9 mouse cellular contexts compared by ENCODE assay signal in the genomic region with DNA sequence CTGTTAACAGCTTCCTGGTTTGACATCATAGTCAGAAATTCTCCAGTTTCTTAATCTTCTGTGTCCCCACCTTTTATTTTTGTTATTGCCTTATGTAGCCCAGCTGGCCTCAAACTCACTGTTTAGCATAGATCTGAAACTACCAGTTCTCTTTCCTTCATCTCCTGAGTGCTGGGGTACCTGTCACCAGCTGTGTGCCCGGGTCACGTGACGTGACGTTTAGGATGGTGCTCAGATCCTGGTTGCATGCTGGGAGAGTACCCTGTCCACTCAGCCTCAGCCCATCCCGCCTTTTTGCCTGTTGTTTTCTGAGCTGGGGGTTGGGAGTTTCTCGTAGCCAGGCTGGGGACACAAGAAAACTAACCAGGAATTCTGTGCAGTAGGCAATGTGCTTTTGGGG. TPM values are rescaled to one million over a fixed set of nuclear protein-coding genes. Genes with fewer than 3 reads are reported as not detected.
DNase-seq lines count a peak whose midpoint lies in the region; ATAC-seq and TF ChIP-seq lines count a peak whose summit lies in the region.
"Had no signal": no experiment of that assay in that cellular context is flagged by ENCODE, and none has a peak within 500 bp of the region (broad histone marks: within the 10 kb centered on the region; RNA-seq: fewer than 3 reads in every experiment).

No protein-coding gene starts in this region.

- H3K4me3 ChIP-seq in hindbrain, embryonic 10.5 days: no peak overlapping the region; the same call in 1 of the 2 replicates
- no peak overlapping the region for H3K4me3 ChIP-seq in hindbrain, embryonic 11.5 days (ENCODE audit: low read depth, low read length)
- H3K4me3 ChIP-seq in bone marrow, adult 2 months (replicated peaks; ENCODE audit: control insufficient read depth, low read depth, low read length): no peak overlapping the region
- no peak overlapping the region for H3K4me3 ChIP-seq in liver, embryonic 16.5 days (ENCODE audit: low read depth, low read length)
- H3K4me3 ChIP-seq in forebrain, embryonic 15.5 days: no peak overlapping the region

- H3K36me3 ChIP-seq in hindbrain, embryonic 10.5 days: peaks cover 20% of the 10 kb centered on the region
- no peaks in the 10 kb centered on the region for H3K36me3 ChIP-seq in hindbrain, embryonic 11.5 days (ENCODE audit: control insufficient read depth, insufficient read depth, low read length)
- no peaks in the 10 kb centered on the region for H3K36me3 ChIP-seq in liver, embryonic 16.5 days (ENCODE audit: control insufficient read depth, insufficient read depth)
- H3K36me3 ChIP-seq in forebrain, embryonic 15.5 days: no peaks in the 10 kb centered on the region

- no peak for TF ChIP-seq CTCF in bone marrow, adult 2 months (IDR thresholded peaks at IDR 0.05; ENCODE audit: control insufficient read depth, insufficient read depth, low read length)

- H3K27ac ChIP-seq in hindbrain, embryonic 10.5 days: peak overlapping the region; percentile 60
- no peak overlapping the region for H3K27ac ChIP-seq in hindbrain, embryonic 11.5 days (ENCODE audit: low read depth, low read length)
- peak overlapping the region; percentile 93 for H3K27ac ChIP-seq in bone marrow, adult 2 months (ENCODE audit: control insufficient read depth, insufficient read depth, low read depth, low read length, poor library complexity)
- peak overlapping the region; percentile 90 for H3K27ac ChIP-seq in liver, embryonic 16.5 days (ENCODE audit: low read length)
- H3K27ac ChIP-seq in forebrain, embryonic 15.5 days (replicated peaks): no peak overlapping the region

- H3K4me2 ChIP-seq in hindbrain, embryonic 11.5 days (replicated peaks; ENCODE audit: low read depth, low read length): no peak overlapping the region
- H3K4me2 ChIP-seq in liver, embryonic 16.5 days (ENCODE audit: low read depth, low read length): 0 out of 2 replicates have a peak overlapping the region, but pooled peaks have one; percentile 18
- no peak overlapping the region for H3K4me2 ChIP-seq in forebrain, embryonic 15.5 days (replicated peaks)

- peaks cover under 1% of the 10 kb centered on the region; the same call in 1 of the 2 replicates for H3K27me3 ChIP-seq in hindbrain, embryonic 10.5 days (ENCODE audit: insufficient read depth, poor library complexity, severe bottlenecking)
- H3K27me3 ChIP-seq in hindbrain, embryonic 11.5 days (ENCODE audit: control insufficient read depth, insufficient read depth, low read length): no peaks in the 10 kb centered on the region
- H3K27me3 ChIP-seq in liver, embryonic 16.5 days (ENCODE audit: control insufficient read depth, insufficient read depth, low read depth, low read length): no peaks in the 10 kb centered on the region
- no peaks in the 10 kb centered on the region for H3K27me3 ChIP-seq in forebrain, embryonic 15.5 days
- H3K27me3 ChIP-seq: Patski had no signal

- DNase-seq in hindbrain, embryonic 10.5 days (ENCODE audit: low spot score): no peak
- DNase-seq in hindbrain, embryonic 11.5 days (ENCODE audit: low spot score): no peak
- DNase-seq in 416B (ENCODE audit: low read depth): peak; percentile 20
- DNase-seq in testis, postnatal 10 days (ENCODE audit: low spot score): no peak
- DNase-seq in ovary, adult 18-20 months (ENCODE audit: low spot score): no peak

- peaks cover 69% of the 10 kb centered on the region for H3K4me1 ChIP-seq in hindbrain, embryonic 10.5 days (replicated peaks)
- H3K4me1 ChIP-seq in hindbrain, embryonic 11.5 days (replicated peaks; ENCODE audit: control insufficient read depth, insufficient read depth, low read length): peaks cover 7% of the 10 kb centered on the region; the same call in 1 of the 2 replicates
- peaks cover 39% of the 10 kb centered on the region for H3K4me1 ChIP-seq in bone marrow, adult 2 months (ENCODE audit: control insufficient read depth, insufficient read depth, low read length)
- peaks cover 89% of the 10 kb centered on the region for H3K4me1 ChIP-seq in liver, embryonic 16.5 days (ENCODE audit: control insufficient read depth, low read depth, low read length)
- peaks cover 36% of the 10 kb centered on the region for H3K4me1 ChIP-seq in forebrain, embryonic 15.5 days

- ATAC-seq in hindbrain, embryonic 11.5 days (ENCODE audit: low FRiP score): no peak
- ATAC-seq in liver, embryonic 16.5 days (ENCODE audit: low read depth): no peak
- ATAC-seq in forebrain, embryonic 15.5 days (replicated peaks): no peak
- ATAC-seq: Patski had no signal

- 72% methylated on average over 6 of the region's 6 CpGs for WGBS in hindbrain, embryonic 10.5 days
- WGBS in hindbrain, embryonic 11.5 days: 73% methylated on average over 6 of the region's 6 CpGs
- 26% methylated on average over 6 of the region's 6 CpGs for WGBS in bone marrow, adult 2 months
- WGBS in liver, embryonic 16.5 days (ENCODE audit: insufficient replicate concordance): 57% methylated on average over 6 of the region's 6 CpGs
- WGBS in forebrain, embryonic 15.5 days: 86% methylated on average over 6 of the region's 6 CpGs

- no peak overlapping the region for H3K9ac ChIP-seq in hindbrain, embryonic 11.5 days (ENCODE audit: low read depth, low read length)
- H3K9ac ChIP-seq in liver, embryonic 16.5 days (ENCODE audit: low read depth, low read length): peak overlapping the region; percentile 40; the same call in 1 of the 2 replicates
- no peak overlapping the region for H3K9ac ChIP-seq in forebrain, embryonic 15.5 days (replicated peaks)

- no peak for TF ChIP-seq POLR2A in bone marrow, adult 2 months (IDR thresholded peaks at IDR 0.05; ENCODE audit: borderline replicate concordance, control insufficient read depth, low read depth, low read length)

- H3K9me3 ChIP-seq in hindbrain, embryonic 10.5 days: no peaks in the 10 kb centered on the region
- H3K9me3 ChIP-seq in hindbrain, embryonic 11.5 days (ENCODE audit: control insufficient read depth, low read length): no peaks in the 10 kb centered on the region
- H3K9me3 ChIP-seq in liver, embryonic 16.5 days (replicated peaks; ENCODE audit: control insufficient read depth, low read length): no peaks in the 10 kb centered on the region
- no peaks in the 10 kb centered on the region for H3K9me3 ChIP-seq in forebrain, embryonic 15.5 days

RNA-seq across cellular contexts. Expression of a gene that starts 4.5 kb away (rescaled TPM):
- polyA plus RNA-seq in hindbrain, embryonic 10.5 days (2016; fragmentation: Nextera tagmentation; extraction: Ambion mirVana): 62.1 and 78.5 TPM in 2 replicates
- 46.3 and 47.0 TPM in 2 replicates for polyA plus RNA-seq in hindbrain, embryonic 11.5 days (2014; fragmentation: Nextera tagmentation; extraction: Ambion mirVana)
- 31.2 and 62.2 TPM in 2 replicates for polyA plus RNA-seq in bone marrow, adult 2 months (2011; ENCODE audit: insufficient read depth, insufficient read length, low replicate concordance, missing spikeins)
- polyA plus RNA-seq in liver, embryonic 16.5 days (2015; fragmentation: Nextera tagmentation; extraction: Ambion mirVana): 13.9 and 14.7 TPM in 2 replicates
- polyA plus RNA-seq in forebrain, embryonic 15.5 days (2015; fragmentation: Nextera tagmentation; extraction: Ambion mirVana): 123 and 127 TPM in 2 replicates

RNA-seq across cellular contexts. Expression of a gene that starts 5.9 kb away (rescaled TPM):
- polyA plus RNA-seq in hindbrain, embryonic 10.5 days (2016; fragmentation: Nextera tagmentation; extraction: Ambion mirVana): 7.0 and 9.0 TPM in 2 replicates
- 3.8 and 3.9 TPM in 2 replicates for polyA plus RNA-seq in hindbrain, embryonic 11.5 days (2014; fragmentation: Nextera tagmentation; extraction: Ambion mirVana)
- polyA plus RNA-seq in bone marrow, adult 2 months (2011; ENCODE audit: insufficient read depth, insufficient read length, low replicate concordance, missing spikeins): 3.0 and 3.4 TPM in 2 replicates
- polyA plus RNA-seq in liver, embryonic 16.5 days (2015; fragmentation: Nextera tagmentation; extraction: Ambion mirVana): 0.82 and 1.4 TPM in 2 replicates
- polyA plus RNA-seq in forebrain, embryonic 15.5 days (2015; fragmentation: Nextera tagmentation; extraction: Ambion mirVana): 8.5 and 9.0 TPM in 2 replicates

RNA-seq across cellular contexts. Expression of a gene that starts 23.7 kb away (rescaled TPM):
- 53.2 and 58.8 TPM in 2 replicates for polyA plus RNA-seq in hindbrain, embryonic 10.5 days (2016; fragmentation: Nextera tagmentation; extraction: Ambion mirVana)
- 26.0 and 28.9 TPM in 2 replicates for polyA plus RNA-seq in hindbrain, embryonic 11.5 days (2014; fragmentation: Nextera tagmentation; extraction: Ambion mirVana)
- 24.0 and 36.6 TPM in 2 replicates for polyA plus RNA-seq in bone marrow, adult 2 months (2011; ENCODE audit: insufficient read depth, insufficient read length, low replicate concordance, missing spikeins)
- 18.4 and 18.7 TPM in 2 replicates for polyA plus RNA-seq in liver, embryonic 16.5 days (2015; fragmentation: Nextera tagmentation; extraction: Ambion mirVana)
- 40.7 and 42.4 TPM in 2 replicates for polyA plus RNA-seq in forebrain, embryonic 15.5 days (2015; fragmentation: Nextera tagmentation; extraction: Ambion mirVana)

RNA-seq across cellular contexts. Expression of a gene that starts 30.5 kb away (rescaled TPM):
- 46.2 and 54.6 TPM in 2 replicates for polyA plus RNA-seq in hindbrain, embryonic 10.5 days (2016; fragmentation: Nextera tagmentation; extraction: Ambion mirVana)
- 32.1 and 33.5 TPM in 2 replicates for polyA plus RNA-seq in hindbrain, embryonic 11.5 days (2014; fragmentation: Nextera tagmentation; extraction: Ambion mirVana)
- 14.6 and 32.8 TPM in 2 replicates for polyA plus RNA-seq in bone marrow, adult 2 months (2011; ENCODE audit: insufficient read depth, insufficient read length, low replicate concordance, missing spikeins)
- 24.2 and 26.3 TPM in 2 replicates for polyA plus RNA-seq in liver, embryonic 16.5 days (2015; fragmentation: Nextera tagmentation; extraction: Ambion mirVana)
- 33.5 and 37.5 TPM in 2 replicates for polyA plus RNA-seq in forebrain, embryonic 15.5 days (2015; fragmentation: Nextera tagmentation; extraction: Ambion mirVana)

RNA-seq across cellular contexts. Expression of a gene that starts 30.5 kb away (rescaled TPM):
- polyA plus RNA-seq in hindbrain, embryonic 10.5 days (2016; fragmentation: Nextera tagmentation; extraction: Ambion mirVana): 238 and 239 TPM in 2 replicates
- polyA plus RNA-seq in hindbrain, embryonic 11.5 days (2014; fragmentation: Nextera tagmentation; extraction: Ambion mirVana): 179 and 182 TPM in 2 replicates
- 34.4 and 75.4 TPM in 2 replicates for polyA plus RNA-seq in bone marrow, adult 2 months (2011; ENCODE audit: insufficient read depth, insufficient read length, low replicate concordance, missing spikeins)
- 80.0 and 88.1 TPM in 2 replicates for polyA plus RNA-seq in liver, embryonic 16.5 days (2015; fragmentation: Nextera tagmentation; extraction: Ambion mirVana)
- polyA plus RNA-seq in forebrain, embryonic 15.5 days (2015; fragmentation: Nextera tagmentation; extraction: Ambion mirVana): 97.3 and 104 TPM in 2 replicates

Comparison
In these comparisons a context has a peak if more than half of its experiments do, and no peak if none do; other contexts are left out.
1. H3K27ac ChIP-seq: peak in hindbrain, embryonic 10.5 days (single experiment), bone marrow, adult 2 months (single experiment) and liver, embryonic 16.5 days (single experiment); none in hindbrain, embryonic 11.5 days (single experiment) and forebrain, embryonic 15.5 days (single experiment).